Mouse (Mus musculus): ENCODE measurements around the gene Gm39653. TPM values are rescaled to one million over a fixed set of nuclear protein-coding genes. Genes with fewer than 3 reads are reported as not detected.

Gm39653 gene
- not detected in 2 replicates for polyA plus RNA-seq (2012; rRNA removed)

DNA sequence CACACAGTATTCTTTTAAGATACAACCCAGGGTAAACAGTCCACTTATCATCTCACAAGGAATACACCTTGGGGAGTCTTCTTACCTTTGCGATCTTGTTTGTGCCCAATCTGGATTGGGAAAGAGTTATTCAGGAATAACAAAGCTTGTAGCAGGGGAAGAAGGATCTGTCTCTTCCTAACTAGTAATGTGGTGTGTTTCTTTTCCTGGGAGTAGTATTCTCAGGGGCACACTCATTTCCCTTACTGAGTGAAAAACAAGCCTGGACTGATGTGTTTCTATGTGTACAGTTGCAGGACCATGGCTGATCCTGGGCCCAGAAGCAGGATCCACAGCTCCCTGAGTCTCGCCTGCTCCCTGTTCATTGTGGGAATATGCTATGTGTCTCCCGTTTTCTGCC lies at the start of gene Gm39653:
Gene Gm39653 (plus strand): TSS at position 301 of the 400 bp plus-strand sequence.
- no peak within 1 kb of the TSS for H3K27ac ChIP-seq (ENCODE audit: control insufficient read depth, insufficient read depth, low read depth, low read length)
- no peaks in the 10 kb centered on the region for H3K27me3 ChIP-seq (ENCODE audit: control insufficient read depth, insufficient read depth, low read length)
- peaks cover 3% of the 10 kb centered on the region; the same call in 1 of the 2 replicates for H3K4me1 ChIP-seq (ENCODE audit: control insufficient read depth, insufficient read depth, low read length)
- H3K36me3 ChIP-seq (ENCODE audit: control insufficient read depth, insufficient read depth, low read length) = no peaks in the 10 kb centered on the region
- TF ChIP-seq POLR2A (IDR thresholded peaks at IDR 0.05; ENCODE audit: control insufficient read depth, low read depth, low read length) = no peak
- no peak within 1 kb of the TSS for H3K4me3 ChIP-seq (ENCODE audit: control insufficient read depth, low read depth, low read length)

- no peak overlapping the region for H3K4me3 ChIP-seq (ENCODE audit: control insufficient read depth, low read depth, low read length)
- H3K27me3 ChIP-seq (ENCODE audit: control insufficient read depth, insufficient read depth, low read length) = no peaks in the 10 kb centered on the region
- H3K4me1 ChIP-seq (ENCODE audit: control insufficient read depth, insufficient read depth, low read length) = no peaks in the 10 kb centered on the region
- H3K27ac ChIP-seq (ENCODE audit: control insufficient read depth, insufficient read depth, low read depth, low read length) = no peak overlapping the region
- H3K36me3 ChIP-seq (ENCODE audit: control insufficient read depth, insufficient read depth, low read length) = no peaks in the 10 kb centered on the region
- TF ChIP-seq CTCF (IDR thresholded peaks at IDR 0.05; ENCODE audit: control insufficient read depth, insufficient read depth, insufficient replicate concordance, low read depth, low read length) (no peak), POLR2A (IDR thresholded peaks at IDR 0.05; ENCODE audit: control insufficient read depth, low read depth, low read length) (no peak)
Observed at GRCm38 (mm10) chr1:63566501-63566900, 49.3 kb upstream of the Gm39653 start.

DNA sequence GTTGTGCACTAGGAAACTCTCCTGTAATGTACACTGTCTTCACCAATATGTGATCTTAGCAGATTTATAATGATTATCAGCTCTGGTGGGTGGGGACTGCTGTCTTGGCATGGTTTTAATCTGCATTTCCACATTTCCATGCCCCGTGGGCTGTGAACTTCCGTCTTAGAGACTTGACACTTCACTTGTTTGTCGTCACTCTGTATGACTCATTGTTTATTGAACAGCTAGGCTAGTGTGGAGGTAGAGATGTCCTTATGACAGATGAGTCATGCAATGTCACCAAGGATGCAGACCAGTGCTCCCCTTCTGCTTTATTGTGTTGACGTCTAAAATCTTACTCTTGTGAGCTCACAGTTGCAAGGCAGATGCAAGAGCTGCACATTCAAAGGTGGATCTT lies 48.7 kb upstream of the Gm39653 start:
- Histone ChIP-seq H3K27me3 (ENCODE audit: control insufficient read depth, insufficient read depth, low read length) (no peaks in the 10 kb centered on the region), H3K27ac (ENCODE audit: control insufficient read depth, insufficient read depth, low read depth, low read length) (no peak overlapping the region), H3K4me3 (ENCODE audit: control insufficient read depth, low read depth, low read length) (no peak overlapping the region), H3K4me1 (ENCODE audit: control insufficient read depth, insufficient read depth, low read length) (no peaks in the 10 kb centered on the region), H3K36me3 (ENCODE audit: control insufficient read depth, insufficient read depth, low read length) (no peaks in the 10 kb centered on the region)
- no peak for TF ChIP-seq CTCF (IDR thresholded peaks at IDR 0.05; ENCODE audit: control insufficient read depth, insufficient read depth, insufficient replicate concordance, low read depth, low read length)
- no peak for TF ChIP-seq POLR2A (IDR thresholded peaks at IDR 0.05; ENCODE audit: control insufficient read depth, low read depth, low read length)

GRCm38 (mm10) chr1:63572229-63572628 lies 43.5 kb upstream of the Gm39653 start:
- Histone ChIP-seq H3K4me3 (ENCODE audit: control insufficient read depth, low read depth, low read length) (no peak overlapping the region), H3K4me1 (ENCODE audit: control insufficient read depth, insufficient read depth, low read length) (no peaks in the 10 kb centered on the region), H3K36me3 (ENCODE audit: control insufficient read depth, insufficient read depth, low read length) (no peaks in the 10 kb centered on the region), H3K27ac (ENCODE audit: control insufficient read depth, insufficient read depth, low read depth, low read length) (no peak overlapping the region), H3K27me3 (ENCODE audit: control insufficient read depth, insufficient read depth, low read length) (no peaks in the 10 kb centered on the region)
- TF ChIP-seq POLR2A (IDR thresholded peaks at IDR 0.05; ENCODE audit: control insufficient read depth, low read depth, low read length) = no peak
- TF ChIP-seq CTCF (IDR thresholded peaks at IDR 0.05; ENCODE audit: control insufficient read depth, insufficient read depth, insufficient replicate concordance, low read depth, low read length) = no peak

DNA sequence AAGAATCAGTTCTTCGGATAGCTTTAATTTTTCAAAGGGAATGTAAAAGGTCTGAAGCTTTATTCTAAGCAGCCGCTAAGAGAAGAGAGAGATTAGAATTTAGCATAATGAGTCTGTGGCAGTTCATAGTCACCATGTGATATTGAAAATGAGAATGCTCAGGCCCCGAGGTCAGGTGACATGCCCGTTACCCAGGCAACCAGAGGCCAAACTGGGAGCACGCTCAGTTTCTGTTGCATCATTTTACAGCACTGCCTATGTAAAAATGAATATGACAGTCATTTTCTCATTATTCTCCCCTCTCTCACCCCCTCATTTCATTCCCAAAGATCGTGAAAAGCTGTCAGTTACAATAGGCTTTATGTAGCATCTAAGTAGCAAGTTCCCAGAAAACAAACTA lies 42.3 kb upstream of the Gm39653 start:
- H3K36me3 ChIP-seq (ENCODE audit: control insufficient read depth, insufficient read depth, low read length) = no peaks in the 10 kb centered on the region
- no peak overlapping the region for H3K27ac ChIP-seq (ENCODE audit: control insufficient read depth, insufficient read depth, low read depth, low read length)
- H3K27me3 ChIP-seq (ENCODE audit: control insufficient read depth, insufficient read depth, low read length) = no peaks in the 10 kb centered on the region

DNA sequence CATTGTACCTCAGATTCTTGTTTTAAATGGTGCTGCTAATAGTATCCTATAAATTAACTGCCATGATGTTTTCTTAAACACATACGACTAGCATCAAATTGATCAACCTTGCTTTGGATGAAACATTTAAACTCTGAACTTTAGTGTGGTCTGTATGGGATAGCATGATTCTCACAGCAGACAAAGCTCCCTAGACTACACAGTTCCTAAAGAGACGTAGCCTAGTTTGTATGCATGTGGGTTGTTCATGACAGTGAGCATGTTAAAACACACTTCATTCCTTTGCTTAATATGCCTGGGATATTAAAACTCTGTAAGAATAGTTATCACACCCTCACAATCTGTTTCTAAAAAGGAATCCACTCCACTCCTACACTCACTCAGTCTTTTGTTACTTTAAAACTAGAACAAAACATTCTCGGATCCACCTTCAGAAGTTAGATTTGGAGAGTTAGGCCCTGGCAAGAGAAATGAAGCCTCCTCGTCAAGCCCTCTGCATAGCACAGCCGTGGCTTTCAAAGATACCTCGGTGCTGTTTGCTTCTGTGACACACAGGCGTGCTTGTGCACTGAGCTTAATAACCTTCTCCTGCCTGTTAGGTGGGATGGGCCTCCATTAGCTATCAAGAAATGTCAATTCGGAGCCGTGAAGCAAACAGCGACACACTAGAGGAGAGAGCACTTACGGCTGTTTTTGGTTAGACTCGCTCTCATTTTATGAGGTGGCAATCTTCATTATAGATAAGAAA lies 41.7 kb upstream of the Gm39653 start:
- no peak for TF ChIP-seq CTCF (IDR thresholded peaks at IDR 0.05; ENCODE audit: control insufficient read depth, insufficient read depth, insufficient replicate concordance, low read depth, low read length)
- TF ChIP-seq POLR2A (IDR thresholded peaks at IDR 0.05; ENCODE audit: control insufficient read depth, low read depth, low read length) = no peak
- H3K4me1 ChIP-seq (ENCODE audit: control insufficient read depth, insufficient read depth, low read length) = no peaks in the 10 kb centered on the region
- H3K36me3 ChIP-seq (ENCODE audit: control insufficient read depth, insufficient read depth, low read length) = no peaks in the 10 kb centered on the region
- H3K27ac ChIP-seq (ENCODE audit: control insufficient read depth, insufficient read depth, low read depth, low read length) = no peak overlapping the region
- no peaks in the 10 kb centered on the region for H3K27me3 ChIP-seq (ENCODE audit: control insufficient read depth, insufficient read depth, low read length)
- H3K4me3 ChIP-seq (ENCODE audit: control insufficient read depth, low read depth, low read length) = no peak overlapping the region

More for the DNA sequence above, 42.3 kb upstream of the Gm39653 start:
- H3K4me3 ChIP-seq (ENCODE audit: control insufficient read depth, low read depth, low read length) = no peak overlapping the region
- H3K4me1 ChIP-seq (ENCODE audit: control insufficient read depth, insufficient read depth, low read length) = no peaks in the 10 kb centered on the region
- TF ChIP-seq CTCF (IDR thresholded peaks at IDR 0.05; ENCODE audit: control insufficient read depth, insufficient read depth, insufficient replicate concordance, low read depth, low read length) (no peak), POLR2A (IDR thresholded peaks at IDR 0.05; ENCODE audit: control insufficient read depth, low read depth, low read length) (no peak)

GRCm38 (mm10) chr1:63576803-63577202 lies 39.0 kb upstream of the Gm39653 start:
- Histone ChIP-seq H3K27me3 (ENCODE audit: control insufficient read depth, insufficient read depth, low read length) (no peaks in the 10 kb centered on the region), H3K4me3 (ENCODE audit: control insufficient read depth, low read depth, low read length) (no peak overlapping the region), H3K4me1 (ENCODE audit: control insufficient read depth, insufficient read depth, low read length) (no peaks in the 10 kb centered on the region), H3K36me3 (ENCODE audit: control insufficient read depth, insufficient read depth, low read length) (no peaks in the 10 kb centered on the region), H3K27ac (ENCODE audit: control insufficient read depth, insufficient read depth, low read depth, low read length) (no peak overlapping the region)
- TF ChIP-seq POLR2A (IDR thresholded peaks at IDR 0.05; ENCODE audit: control insufficient read depth, low read depth, low read length) = no peak
